Mouse (Mus musculus): ENCODE results near the gene Psmc6.

GRCm38 (mm10) chr14:45320111-45320510 lies 9.5 kb upstream of the Psmc6 start:
- TF ChIP-seq RAD21 (IDR thresholded peaks at IDR 0.05; ENCODE audit: low read depth, low read length) (no peak), MEF2A (IDR thresholded peaks at IDR 0.05; ENCODE audit: borderline replicate concordance, low read depth, low read length) (no peak), EP300 (IDR thresholded peaks at IDR 0.05; ENCODE audit: low read length) (no peak), POLR2A (IDR thresholded peaks at IDR 0.05; ENCODE audit: low read depth, low read length) (no peak), MAX (IDR thresholded peaks at IDR 0.05; ENCODE audit: low read length) (no peak), MAFK (IDR thresholded peaks at IDR 0.05; ENCODE audit: insufficient replicate concordance, low read length) (no peak), JUND (conservative IDR thresholded peaks at IDR 0.05; ENCODE audit: low read depth, low read length) (no peak)

Measured in CH12.LX (cell line).